Mouse (Mus musculus) right cerebral cortex, postnatal 14 days (tissue): ENCODE results near the gene Olfr1006.
A peak's percentile ranks its signal among the peaks of the same experiment; 100 is the strongest.
"Not testable (repeated sequence)": the region's sequence is repeated elsewhere in the genome, so short reads cannot be mapped to it uniquely, and the experiment has no call there.

Experiments used
- DNase-seq: peaks from one replicate; pipeline ENCODE4 v3.0.0; 2022

Olfr1006 gene

DNA sequence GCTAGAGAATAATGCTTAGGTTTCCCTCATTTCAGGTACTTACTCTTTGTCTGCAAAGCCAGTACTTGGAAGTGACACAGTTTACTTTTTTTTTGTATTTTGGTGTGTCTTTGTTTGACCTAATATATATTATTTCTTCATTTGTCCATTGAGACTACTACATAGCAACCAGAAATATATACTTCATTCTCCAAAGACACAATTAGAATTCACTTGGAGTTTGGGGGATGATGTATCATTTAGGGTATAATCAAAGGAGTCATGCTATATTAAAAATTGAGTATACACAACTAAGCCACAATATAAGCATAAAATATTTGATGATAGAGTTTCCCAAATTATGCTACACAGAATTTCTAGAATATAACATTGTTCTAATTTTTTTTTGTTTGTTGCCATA, at the start of gene Olfr1006:
Gene Olfr1006 (minus strand): TSS at position 101 of the 400 bp plus-strand sequence.
- no peak for DNase-seq

DNA sequence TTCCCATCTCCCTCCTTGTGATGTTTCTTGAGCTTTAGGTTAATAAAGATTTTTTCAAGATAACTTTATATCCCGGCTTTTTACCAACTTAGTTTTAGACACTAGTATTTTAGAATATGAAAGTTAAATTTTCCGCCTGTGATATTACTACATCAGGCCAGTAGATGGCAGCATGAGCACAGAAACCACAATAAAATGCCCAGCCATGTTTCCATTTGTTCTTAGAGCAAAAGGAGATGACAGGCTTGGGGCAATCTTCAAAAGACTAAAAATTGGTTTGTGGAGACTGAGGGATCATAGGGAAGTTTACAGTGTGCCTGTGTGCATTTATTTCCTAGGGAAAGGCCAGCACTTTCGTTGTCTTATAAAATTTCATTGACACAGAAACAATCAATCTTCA, 47.2 kb upstream of the Olfr1006 start:
- DNase-seq, result peak; percentile 6

DNA sequence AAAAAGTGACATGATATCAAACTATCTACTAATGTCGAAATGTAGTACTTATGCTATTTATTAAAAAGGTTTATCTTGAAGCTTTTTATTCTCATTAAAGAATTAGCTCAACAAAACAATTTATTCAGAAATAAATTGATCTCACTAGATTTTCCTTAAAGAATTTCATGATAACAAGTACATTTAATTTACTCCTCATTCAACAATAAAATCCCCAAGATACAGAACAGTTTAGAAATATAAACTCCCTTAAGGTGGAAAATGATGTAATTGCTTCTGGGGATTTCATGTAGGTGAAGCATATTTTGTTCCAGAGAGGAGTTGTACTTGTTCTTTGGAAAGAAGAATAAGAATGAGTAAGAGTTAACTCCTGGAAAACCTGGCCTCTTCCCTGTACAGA, 36.6 kb upstream of the Olfr1006 start, which contains the start of gene Olfr1009:
Gene Olfr1009 (plus strand): TSS at position 301 of the 400 bp plus-strand sequence.
- no peak for DNase-seq

DNA sequence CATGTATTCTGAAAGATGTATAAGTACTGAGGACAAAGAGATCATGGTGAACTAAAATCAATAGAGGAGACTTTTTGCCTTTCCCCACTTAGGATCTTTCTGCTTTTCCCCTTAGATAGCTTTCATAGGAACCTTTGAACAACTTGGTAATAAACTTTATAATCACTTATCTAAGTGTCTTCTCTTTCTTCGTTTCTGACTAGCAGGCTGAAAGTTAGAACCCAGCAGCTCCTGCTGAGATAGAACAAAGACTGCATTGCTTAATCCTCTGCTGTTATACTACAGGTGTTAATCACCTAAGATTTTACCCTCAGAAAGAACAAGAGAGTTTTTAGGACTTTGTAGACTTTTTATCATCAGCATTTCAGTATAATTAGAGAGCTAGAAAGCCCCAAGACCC, 32.6 kb upstream of the Olfr1006 start:
- DNase-seq, result no peak

DNA sequence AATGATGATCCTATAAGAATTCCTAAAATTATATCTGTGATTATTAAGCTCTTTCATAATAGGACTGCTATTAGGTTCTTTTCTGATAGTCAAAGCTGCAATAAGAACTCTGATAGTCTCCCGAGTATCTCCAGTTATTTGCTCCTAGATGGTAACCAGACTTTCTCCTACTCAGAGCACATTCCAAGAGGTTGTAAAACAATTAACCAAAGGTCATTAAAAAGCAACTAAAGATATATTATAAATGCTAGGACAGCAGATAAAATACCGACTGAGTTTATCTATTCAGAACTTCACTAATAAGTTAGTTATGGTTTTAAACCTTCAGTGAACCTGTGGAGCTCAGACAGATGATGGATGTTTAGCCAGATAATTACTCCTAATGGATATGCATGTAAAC, 32.1 kb upstream of the Olfr1006 start:
- DNase-seq, result not testable (repeated sequence)

DNA sequence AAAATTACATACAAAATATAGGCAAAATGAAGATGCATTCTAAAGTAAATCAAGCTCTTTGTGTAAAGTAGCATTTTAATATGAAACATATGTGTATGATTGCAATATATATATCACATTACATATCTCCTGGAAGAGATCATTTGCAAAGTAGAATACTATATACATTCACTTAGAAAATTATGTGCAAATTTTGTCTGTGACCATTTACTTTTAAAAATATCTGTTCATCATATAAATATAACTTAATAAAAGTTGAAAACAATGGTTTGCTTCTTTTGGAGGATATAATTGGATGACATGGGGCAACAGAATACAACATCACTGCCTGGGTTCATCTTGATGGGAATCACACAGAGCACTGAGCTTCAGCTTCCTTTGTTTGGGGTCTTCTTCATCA, 10.6 kb upstream of the Olfr1006 start, which contains the start of gene Olfr1008:
Gene Olfr1008 (plus strand): TSS at position 301 of the 400 bp plus-strand sequence.
- no peak for DNase-seq

GRCm38 (mm10) chr2:85664355-85664754, 14.2 kb downstream of the Olfr1006 start, which contains the start of gene Olfr154:
Gene Olfr154, minus strand, starts transcription at chr2:85664455.
- not testable (repeated sequence) for DNase-seq

- no peak for DNase-seq
Observed at GRCm38 (mm10) chr2:85650604-85651003, 28.0 kb downstream of the Olfr1006 start, which contains the start of gene Olfr1002. Gene Olfr1002, minus strand, starts transcription at chr2:85650704.
